Mouse (Mus musculus) bone marrow macrophage, adult 2 months (primary cell): ENCODE measurements at regions not wholly inside any gene's neighbourhood (a gene's known extent, or its start where the extent isn't known, plus 50 kb on each side); places are given as distances from the start of the nearest gene placed in this dataset.

Source experiments
- CTCF ChIP-seq: IDR thresholded peaks from 2 replicates; pipeline ENCODE4 v1.5.1; 2012; ENCODE audit warnings: low read depth, mild to moderate bottlenecking, low read length, moderate library complexity
- POLR2A ChIP-seq: IDR thresholded peaks from 2 replicates; pipeline ENCODE4 v1.6.1; 2012; ENCODE audit warnings: mild to moderate bottlenecking, low read depth, low read length, borderline replicate concordance

DNA sequence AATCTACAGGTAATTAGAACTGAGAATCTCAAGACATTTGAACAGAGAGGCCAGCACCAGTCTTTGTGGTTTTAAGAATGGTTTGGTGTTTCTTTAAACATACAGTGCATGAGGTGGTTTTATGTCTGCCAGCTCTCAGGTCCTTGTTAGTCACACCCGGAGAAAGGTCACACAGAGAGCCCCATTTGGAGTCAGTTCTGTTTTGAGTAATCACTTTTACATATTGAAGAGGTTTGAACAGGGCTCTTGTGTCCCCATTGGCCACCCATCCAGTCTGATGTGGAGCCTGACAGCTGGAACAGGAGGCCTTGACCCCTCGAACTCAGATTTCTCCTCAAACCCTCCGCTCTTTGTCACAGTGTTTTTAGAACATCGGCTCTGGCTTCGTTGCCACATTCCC lies 231.4 kb downstream of the Pten start:
- TF ChIP-seq CTCF (no peak), POLR2A (no peak)
